Mouse (Mus musculus) kidney, adult 10 weeks (tissue): ENCODE results near the gene Neurl4. TPM values are rescaled to one million over a fixed set of nuclear protein-coding genes. Genes with fewer than 3 reads are reported as not detected.

Experiments
- polyA plus RNA-seq: library from polyadenylated mRNA; stranded (reverse); fragments of 350-450 nt; fragmentation: Illumina TruSeq; extraction: RNeasy Lipid Tissue Mini Kit (QIAGEN cat#74804); gene quantifications from one replicate; pipeline ENCODE4 v1.2.3, GENCODE M21; 2014; ENCODE audit warnings: low read depth, low replicate concordance

Gene Neurl4
- 3.5 TPM for polyA plus RNA-seq

DNA sequence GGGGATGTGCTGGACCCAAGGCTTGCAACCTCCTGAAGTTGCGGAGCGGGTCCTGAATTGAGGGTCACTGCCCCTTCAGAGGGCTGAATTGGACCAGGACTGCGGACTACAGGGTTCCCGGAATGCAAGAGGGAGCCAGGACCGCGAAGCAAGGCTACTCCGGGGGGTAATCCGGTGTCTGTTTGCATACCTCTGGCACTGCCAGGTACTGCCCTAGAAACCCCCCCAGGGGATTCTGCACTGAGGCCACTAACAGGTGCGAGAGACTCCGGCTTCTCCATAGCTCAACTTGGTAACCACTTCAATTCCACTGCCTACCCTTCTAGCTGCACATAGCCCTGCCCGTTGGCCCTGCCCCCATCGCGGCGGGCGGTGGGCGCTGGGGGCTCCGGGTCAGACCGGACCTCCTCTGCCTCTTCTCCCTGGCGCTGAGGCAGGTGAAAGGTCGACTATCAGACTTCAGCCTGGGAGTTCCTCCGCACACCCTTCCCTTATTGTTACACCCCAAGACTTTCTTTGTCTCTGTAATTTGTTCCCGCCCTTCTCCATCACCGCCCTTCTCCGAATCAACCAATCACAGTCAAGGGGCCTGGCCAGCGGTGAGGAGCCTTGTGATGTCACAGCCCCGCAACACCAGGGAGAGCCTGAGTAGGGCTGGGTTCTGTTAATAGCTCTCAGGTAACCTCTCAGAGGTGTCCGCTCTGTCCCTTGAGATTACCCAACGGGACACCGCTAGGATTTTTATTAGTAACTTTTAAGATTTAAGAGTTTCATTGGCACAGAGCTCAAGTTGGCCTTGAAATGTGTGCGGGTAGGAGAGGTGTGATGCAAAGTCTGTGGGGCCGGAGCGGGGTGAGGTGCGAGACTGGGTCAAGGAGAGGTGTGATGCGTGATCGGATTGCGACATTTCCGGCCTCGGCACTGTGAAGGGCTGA is at the start of gene Neurl4, which contains the start of gene 2810408A11Rik:
Gene Neurl4 (plus strand): TSS at position 602 of the 935 bp plus-strand sequence.
Gene 2810408A11Rik (minus strand): TSS at position 517 of the 935 bp plus-strand sequence.

DNA sequence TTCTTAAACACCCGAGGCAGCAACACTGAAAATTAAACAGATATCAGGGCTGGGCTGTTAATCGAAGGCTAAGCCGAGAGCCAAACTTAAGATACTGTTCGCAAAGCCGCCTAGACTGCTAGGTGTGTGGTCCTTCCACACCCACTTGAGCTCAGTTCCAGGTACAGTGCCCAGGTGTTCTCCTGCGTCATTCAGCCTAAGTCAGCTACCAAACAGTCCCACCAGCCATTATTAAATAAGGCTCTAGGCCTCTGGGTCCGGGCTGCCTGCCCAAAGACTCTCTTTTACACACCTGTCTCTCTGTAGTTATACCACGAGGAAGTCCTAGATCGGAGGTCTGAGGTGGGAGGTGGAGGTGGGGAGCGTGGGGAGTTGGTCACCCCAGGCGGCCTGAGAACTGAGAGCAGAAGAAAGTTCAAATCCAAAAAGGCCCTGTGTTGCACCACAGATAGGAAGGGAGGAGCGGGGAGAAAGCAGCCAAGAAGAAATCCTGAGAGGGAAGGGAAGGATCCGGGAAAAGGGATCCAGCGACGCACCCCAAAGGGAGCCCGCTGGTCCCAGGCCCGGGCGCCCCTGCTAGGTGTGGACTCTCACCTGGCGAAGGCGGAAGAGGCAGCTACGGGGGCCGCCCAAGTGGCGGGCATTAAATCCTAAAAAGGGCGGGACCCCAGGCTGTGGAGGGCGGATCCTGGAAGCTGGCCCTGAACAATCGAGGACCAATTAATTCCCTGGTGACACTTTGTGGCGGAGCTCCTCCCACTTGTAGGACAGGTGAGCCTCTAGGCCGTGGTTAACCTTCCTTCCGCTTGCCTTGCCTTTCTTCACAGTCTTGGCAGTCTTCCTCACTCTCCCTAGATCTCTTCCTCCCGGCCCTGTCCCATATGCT is 42.5 kb upstream of the Neurl4 start, which contains the start of gene Tnk1:
Gene Tnk1 (minus strand): TSS at position 618 of the 886 bp plus-strand sequence.

DNA sequence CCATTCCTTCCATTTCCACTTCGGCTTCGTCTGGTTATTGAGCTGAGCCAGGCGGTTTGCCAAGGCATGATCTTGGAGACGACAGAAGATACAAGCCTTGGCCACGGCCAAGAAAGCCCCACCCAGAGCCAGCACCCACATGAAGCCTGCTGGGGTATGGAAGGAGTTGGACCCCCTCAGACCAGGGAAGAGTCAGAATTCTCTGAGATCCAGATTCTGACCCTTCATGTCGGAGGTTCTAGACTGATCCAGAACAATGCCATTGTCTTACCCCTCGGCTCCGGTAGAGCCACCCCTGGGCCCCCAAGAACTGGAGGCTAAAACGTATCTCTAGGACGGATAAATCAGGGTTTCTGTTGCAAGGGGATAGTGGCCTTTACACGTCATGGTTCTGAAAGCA is 23.0 kb upstream of the Neurl4 start, which contains the start of gene Tmem95:
Gene Tmem95 (minus strand): TSS at position 141 of the 400 bp plus-strand sequence.

DNA sequence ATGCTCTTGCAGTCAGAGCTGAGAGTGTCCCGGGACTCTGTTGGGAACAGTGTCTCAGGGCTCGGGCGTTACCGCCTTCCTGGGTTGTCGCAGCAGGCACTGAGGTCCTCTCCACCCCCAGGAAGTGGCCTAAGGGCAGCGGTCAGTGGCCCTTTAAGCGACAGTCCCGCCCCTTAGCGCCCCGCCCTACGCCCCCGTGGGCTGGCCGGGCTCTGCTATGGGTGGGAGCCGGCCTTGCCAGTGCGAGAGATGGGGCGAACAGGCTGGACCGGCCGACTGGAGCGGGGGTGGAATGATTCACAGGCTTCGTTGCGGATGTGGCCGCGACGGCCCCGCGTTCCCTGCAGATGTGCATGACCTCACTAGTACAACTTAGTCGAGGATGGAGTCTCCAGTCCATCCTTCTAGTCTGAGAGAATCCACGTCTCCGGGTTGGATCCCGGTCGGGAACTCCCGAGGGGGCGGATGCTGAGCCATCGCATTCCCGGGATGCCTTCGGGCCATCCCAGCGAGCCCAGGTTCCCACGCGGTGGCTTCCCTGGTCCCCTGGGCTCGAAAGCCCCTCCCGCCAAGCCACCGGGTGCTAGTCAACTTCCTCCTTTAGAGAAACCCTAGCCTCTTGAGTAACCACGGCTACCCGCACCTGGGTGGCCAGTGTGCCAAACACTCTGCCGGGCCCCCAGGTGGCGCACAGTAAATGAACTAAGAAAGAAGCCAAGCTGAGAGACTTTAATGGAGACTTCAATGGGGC is 19.8 kb upstream of the Neurl4 start, which contains the start of gene Kctd11:
Gene Kctd11 (minus strand): TSS at position 554 of the 751 bp plus-strand sequence.

DNA sequence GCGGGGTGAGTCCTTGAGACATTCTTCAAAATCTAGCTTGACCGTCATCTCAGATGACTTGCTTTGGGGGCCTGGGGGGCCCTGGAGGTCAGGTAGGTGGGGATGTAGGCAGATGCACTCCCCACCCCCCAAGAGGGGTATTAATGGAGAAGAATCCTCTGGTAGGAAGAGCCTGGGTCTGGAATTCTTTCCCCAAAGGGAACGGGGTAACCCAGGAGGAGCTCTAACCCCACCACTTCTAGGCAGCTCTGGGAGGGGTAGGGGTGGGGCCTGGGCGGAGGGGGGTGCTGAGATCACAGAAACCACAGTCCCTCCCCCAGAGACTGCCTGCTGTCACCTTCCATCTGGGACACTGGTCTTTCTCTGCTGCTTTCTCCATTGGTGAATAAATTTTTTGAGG is 5.6 kb upstream of the Neurl4 start, which contains the start of gene Acap1:
Gene Acap1 (minus strand): TSS at position 249 of the 400 bp plus-strand sequence.

DNA sequence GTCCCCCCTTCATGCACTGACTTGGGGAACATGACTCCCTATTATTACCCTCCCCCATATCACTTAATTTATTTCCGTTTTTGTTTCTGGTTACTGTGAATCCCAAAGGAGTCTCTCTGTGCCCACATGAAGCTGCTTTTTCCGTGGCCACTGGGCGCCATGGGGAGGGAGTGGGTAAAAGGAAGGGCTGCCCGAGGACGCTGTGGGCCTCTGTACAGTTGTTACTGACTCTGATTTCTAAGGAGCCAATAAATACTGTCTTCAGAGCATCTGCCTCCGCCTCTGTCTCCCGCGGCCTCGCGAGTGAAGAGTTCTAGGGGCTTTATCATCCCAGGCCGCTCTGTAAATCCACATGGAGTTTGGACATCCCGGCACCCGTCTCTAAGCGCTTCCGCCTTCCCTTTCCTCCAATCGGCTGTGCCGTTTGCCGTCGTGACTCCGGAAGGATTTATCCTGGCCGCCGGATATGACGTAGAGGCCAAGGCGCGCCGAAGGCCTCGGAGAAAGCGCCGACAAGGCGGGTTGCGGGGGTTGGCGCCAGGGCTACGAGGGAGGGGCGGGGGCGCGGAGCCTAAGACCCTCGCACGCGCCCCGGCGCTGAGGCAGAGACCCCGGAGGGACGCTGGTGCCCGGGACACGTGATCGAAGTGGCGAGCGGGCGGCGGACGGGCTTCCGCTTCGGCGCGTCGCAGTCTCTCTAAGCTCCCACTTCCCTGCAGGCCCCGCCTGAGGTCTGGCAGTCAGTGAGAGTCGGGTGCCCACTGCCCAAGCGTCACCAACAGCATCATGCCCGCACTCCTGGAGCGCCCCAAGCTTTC is 12.9 kb downstream of the Neurl4 start, which contains the start of gene Gps2:
Gene Gps2 (plus strand): TSS at position 335 of the 818 bp plus-strand sequence.

DNA sequence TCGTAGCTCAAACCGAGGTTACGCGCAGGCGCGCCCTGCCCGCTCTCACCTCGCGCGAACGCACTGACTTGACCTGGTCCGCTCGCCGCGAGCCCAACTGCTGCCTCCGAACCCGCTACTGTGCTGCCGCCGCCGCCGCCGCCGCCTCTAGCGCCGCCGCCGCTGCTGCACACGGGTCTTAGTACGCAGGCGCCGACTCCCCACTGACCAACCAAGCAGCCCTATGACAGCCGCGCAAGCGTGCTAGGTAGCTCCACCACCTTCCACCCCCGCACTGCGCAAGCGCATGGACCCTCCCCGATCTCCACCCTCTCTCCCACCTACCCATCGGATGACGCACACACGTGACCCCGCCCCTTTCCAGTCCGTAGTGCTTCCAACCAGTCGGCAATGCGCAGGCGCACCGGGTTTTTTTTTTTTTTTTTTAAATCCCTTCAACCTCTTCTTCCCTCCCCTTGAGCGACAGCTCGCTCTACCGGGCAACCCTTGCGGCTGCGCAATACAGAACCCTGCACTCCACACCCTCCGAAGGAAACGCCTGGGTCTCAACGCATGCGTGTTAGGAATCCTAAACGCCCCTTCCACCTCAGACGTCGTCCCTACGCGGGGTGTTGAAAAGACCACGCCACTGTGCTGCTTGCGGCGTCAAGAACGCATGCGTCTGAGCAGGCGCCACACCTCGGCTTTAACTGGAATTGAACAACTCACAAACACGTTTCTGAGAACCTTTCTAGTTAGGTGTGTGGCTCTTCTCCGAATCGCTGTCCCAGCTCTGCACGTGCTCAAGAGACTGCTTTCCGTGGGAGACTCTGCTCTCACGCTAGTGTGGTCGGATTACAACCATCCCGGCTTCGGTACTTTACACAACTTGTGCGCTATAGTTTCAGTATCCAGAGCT is 20.5 kb downstream of the Neurl4 start, which contains the start of gene Eif5a:
Gene Eif5a (minus strand): TSS at position 845 of the 898 bp plus-strand sequence.

DNA sequence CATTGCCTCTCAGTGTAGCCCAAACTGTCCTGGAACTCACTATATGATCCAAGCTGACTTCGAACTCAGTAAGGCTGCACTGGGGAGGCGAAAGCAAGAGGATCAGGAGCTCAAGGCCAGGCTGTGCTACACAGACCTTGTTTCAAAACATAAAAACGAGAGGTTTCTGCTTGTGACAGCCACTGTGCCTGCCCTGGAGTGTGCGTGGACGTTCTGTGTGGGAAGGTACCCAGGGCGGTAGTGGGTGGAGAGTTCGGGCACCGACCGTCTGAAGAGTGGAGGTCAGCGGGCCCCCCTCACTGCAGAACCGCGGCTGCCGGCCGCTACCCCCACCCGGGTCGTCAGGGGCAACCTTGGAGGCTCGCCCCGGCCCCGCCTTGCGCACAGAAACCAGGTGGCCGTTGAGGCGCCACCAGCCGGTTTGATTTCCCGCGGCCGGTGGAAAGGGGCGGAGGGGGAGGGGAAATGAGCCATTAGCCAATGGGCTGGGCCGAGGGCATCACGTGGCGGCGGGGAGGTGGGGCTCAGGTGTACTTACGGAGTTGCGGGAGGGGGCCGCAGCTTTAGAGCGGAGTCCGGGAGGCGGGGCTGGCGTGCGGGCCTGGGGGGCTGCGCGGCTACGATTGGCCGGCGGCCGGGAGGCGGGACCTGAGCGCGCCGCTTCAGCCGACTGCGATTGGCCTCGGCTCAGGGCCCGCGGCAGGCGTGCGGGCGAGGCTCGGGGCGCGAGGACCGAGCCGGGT is 34.4 kb downstream of the Neurl4 start, which contains the start of gene Ybx2:
Gene Ybx2 (plus strand): TSS at position 660 of the 743 bp plus-strand sequence.

DNA sequence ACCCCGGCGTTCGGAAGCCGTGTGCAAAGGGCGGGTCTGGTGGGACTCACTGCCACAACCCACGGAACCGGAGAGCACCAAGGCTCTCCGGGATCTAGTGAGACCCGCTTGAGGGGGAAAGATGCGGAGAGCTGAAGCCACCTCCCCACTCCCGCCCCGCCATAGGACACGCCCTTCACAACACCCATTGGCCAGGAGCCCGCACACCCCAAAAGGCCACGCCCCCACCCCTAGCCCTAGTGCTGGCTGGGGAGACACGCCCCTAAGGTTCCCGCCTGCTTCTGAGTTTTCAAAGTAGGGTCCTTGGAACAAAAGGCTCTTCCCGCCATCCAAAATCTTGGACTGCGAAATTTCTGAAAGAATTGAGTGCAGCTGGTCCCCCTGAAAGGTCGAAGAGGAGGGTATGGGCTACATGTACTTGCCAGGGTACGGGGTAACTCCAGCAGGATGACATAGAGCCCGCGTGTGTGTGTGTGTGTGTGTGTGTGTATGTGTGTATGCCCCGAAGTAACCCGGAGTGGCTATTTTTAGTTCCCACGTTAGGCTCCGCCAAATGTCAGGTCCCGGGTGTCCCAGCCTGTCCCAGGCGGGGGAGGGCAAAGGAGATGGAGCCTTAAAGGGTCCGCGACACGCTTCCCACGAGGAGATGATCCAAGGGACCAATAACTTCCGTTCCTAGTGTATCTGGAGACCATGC is 47.3 kb downstream of the Neurl4 start, which contains the start of gene Slc2a4:
Gene Slc2a4 (minus strand): TSS at position 123 of the 697 bp plus-strand sequence.

Other genes with a start within 250 kb of the Neurl4 start
- not detected for gene Sox15, start 245.8 kb upstream of the Neurl4 start, polyA plus RNA-seq
- gene Mpdu1, start 238.4 kb upstream of the Neurl4 start, polyA plus RNA-seq = 16.5 TPM
- gene Cd68, start 234.9 kb upstream of the Neurl4 start, polyA plus RNA-seq = 1.3 TPM
- gene Eif4a1, start 228.6 kb upstream of the Neurl4 start, polyA plus RNA-seq = 371 TPM
- 58.9 TPM for gene Senp3, start 219.0 kb upstream of the Neurl4 start, polyA plus RNA-seq
- gene Tnfsf13, start 215.3 kb upstream of the Neurl4 start, polyA plus RNA-seq = 5.9 TPM
- 2.4 TPM for gene Tnfsf12, start 205.2 kb upstream of the Neurl4 start, polyA plus RNA-seq
- gene Tnfsfm13, start 205.0 kb upstream of the Neurl4 start, polyA plus RNA-seq = 1.1 TPM
- 20.8 TPM for gene Polr2a, start 142.4 kb upstream of the Neurl4 start, polyA plus RNA-seq
- gene Slc35g3, start 139.1 kb upstream of the Neurl4 start, polyA plus RNA-seq = not detected
- gene Zbtb4, start 135.2 kb upstream of the Neurl4 start, polyA plus RNA-seq = 16.5 TPM
- gene Chrnb1, start 105.1 kb upstream of the Neurl4 start, polyA plus RNA-seq = 3.2 TPM
- 3.0 TPM for gene Fgf11, start 99.2 kb upstream of the Neurl4 start, polyA plus RNA-seq
- gene Tmem102, start 95.4 kb upstream of the Neurl4 start, polyA plus RNA-seq = 6.4 TPM
- not detected for gene Gm39566, start 85.8 kb upstream of the Neurl4 start, polyA plus RNA-seq
- gene Spem2, start 82.6 kb upstream of the Neurl4 start, polyA plus RNA-seq = not detected
- not detected for gene Spem1, start 78.9 kb upstream of the Neurl4 start, polyA plus RNA-seq
- 0.20 TPM for gene Nlgn2, start 63.3 kb upstream of the Neurl4 start, polyA plus RNA-seq
- 42.3 TPM for gene Tmem256, start 62.6 kb upstream of the Neurl4 start, polyA plus RNA-seq
- 0.77 TPM for gene Plscr3, start 54.7 kb upstream of the Neurl4 start, polyA plus RNA-seq
- 1.4 TPM for gene Tnk1, start 42.3 kb upstream of the Neurl4 start, polyA plus RNA-seq
- gene Tmem95, start 23.1 kb upstream of the Neurl4 start, polyA plus RNA-seq = not detected
- 2.0 TPM for gene Kctd11, start 19.7 kb upstream of the Neurl4 start, polyA plus RNA-seq
- gene Acap1, start 5.5 kb upstream of the Neurl4 start, polyA plus RNA-seq = not detected
- gene 2810408A11Rik, start 85 bp upstream of the Neurl4 start, polyA plus RNA-seq = 1.1 TPM
- 15.6 TPM for gene Gps2, start 12.8 kb downstream of the Neurl4 start, polyA plus RNA-seq
- 156 TPM for gene Eif5a, start 20.9 kb downstream of the Neurl4 start, polyA plus RNA-seq
- 12.8 TPM for gene Ybx2, start 34.7 kb downstream of the Neurl4 start, polyA plus RNA-seq
- gene Slc2a4, start 47.1 kb downstream of the Neurl4 start, polyA plus RNA-seq = 1.3 TPM
- 10.0 TPM for gene Cldn7, start 63.7 kb downstream of the Neurl4 start, polyA plus RNA-seq
- 38.7 TPM for gene Ctdnep1, start 80.1 kb downstream of the Neurl4 start, polyA plus RNA-seq
- 8.3 TPM for gene Elp5, start 81.4 kb downstream of the Neurl4 start, polyA plus RNA-seq
- gene Gabarap, start 90.1 kb downstream of the Neurl4 start, polyA plus RNA-seq = 681 TPM
- 9.9 TPM for gene Phf23, start 94.7 kb downstream of the Neurl4 start, polyA plus RNA-seq
- gene Dvl2, start 99.5 kb downstream of the Neurl4 start, polyA plus RNA-seq = 0.57 TPM
- gene Acadvl, start 114.3 kb downstream of the Neurl4 start, polyA plus RNA-seq = 21.1 TPM
- 0.53 TPM for gene Dlg4, start 115.9 kb downstream of the Neurl4 start, polyA plus RNA-seq
- not detected for gene Asgr1, start 153.0 kb downstream of the Neurl4 start, polyA plus RNA-seq
- not detected for gene Asgr2, start 191.6 kb downstream of the Neurl4 start, polyA plus RNA-seq
- gene Mgl2, start 229.3 kb downstream of the Neurl4 start, polyA plus RNA-seq = 5.1 TPM